ENCODE assay signal across 8 mouse cellular contexts in genomic region chr4:155095238-155095900, GRCm38 (mm10). TPM values are rescaled to one million over a fixed set of nuclear protein-coding genes. Genes with fewer than 3 reads are reported as not detected.
DNase-seq lines count a peak whose midpoint lies in the region; ATAC-seq and TF ChIP-seq lines count a peak whose summit lies in the region.

No protein-coding gene starts in this region.

- DNase-seq in ES-E14 (ENCODE audit: low read depth, low spot score): peak; percentile 78
- peak; percentile 92 for DNase-seq in cerebellum, adult 11-12 months
- peak; percentile 70 for DNase-seq in heart, postnatal 25 days (ENCODE audit: low spot score)
- peak; percentile 91 for DNase-seq in layer of hippocampus, adult 11-12 months (ENCODE audit: low spot score)
- DNase-seq in liver, postnatal 0 days: peak; percentile 84

- no peak overlapping the region for H3K27ac ChIP-seq in ES-E14 (ENCODE audit: insufficient read depth, low read depth, low read length, poor library complexity, severe bottlenecking)
- 0 out of 2 replicates have a peak overlapping the region, but pooled peaks have one; percentile 21 for H3K27ac ChIP-seq in forebrain, embryonic 16.5 days (ENCODE audit: low read length)
- H3K27ac ChIP-seq in liver, postnatal 0 days (ENCODE audit: low read depth): no peak overlapping the region
- 0 out of 2 replicates have a peak overlapping the region, but pooled peaks have one; percentile 34 for H3K27ac ChIP-seq in neural tube, embryonic 14.5 days (ENCODE audit: low read depth, low read length)
- no peak overlapping the region for H3K27ac ChIP-seq in testis, adult 2 months (ENCODE audit: control insufficient read depth, insufficient read depth, low read depth, low read length)

- 0 out of 2 replicates have a peak, but pooled peaks have one; percentile 35 for TF ChIP-seq POLR2A in testis, adult 2 months (IDR thresholded peaks at IDR 0.05; ENCODE audit: control insufficient read depth, low read depth, low read length)

- no peaks in the 10 kb centered on the region for H3K9me3 ChIP-seq in ES-E14 (ENCODE audit: control insufficient read depth, insufficient read depth, low read depth, low read length)
- H3K9me3 ChIP-seq in forebrain, embryonic 16.5 days (ENCODE audit: control insufficient read depth, low read length): no peaks in the 10 kb centered on the region
- H3K9me3 ChIP-seq in liver, postnatal 0 days (ENCODE audit: low read length): no peaks in the 10 kb centered on the region
- H3K9me3 ChIP-seq in neural tube, embryonic 14.5 days (ENCODE audit: control insufficient read depth, low read length): no peaks in the 10 kb centered on the region

- H3K27me3 ChIP-seq in forebrain, embryonic 16.5 days (replicated peaks; ENCODE audit: control insufficient read depth, insufficient read depth, low read length): no peaks in the 10 kb centered on the region
- no peaks in the 10 kb centered on the region for H3K27me3 ChIP-seq in liver, postnatal 0 days (ENCODE audit: insufficient read depth, low read length)
- H3K27me3 ChIP-seq in neural tube, embryonic 14.5 days (ENCODE audit: control insufficient read depth, insufficient read depth, low read length): no peaks in the 10 kb centered on the region
- no peaks in the 10 kb centered on the region for H3K27me3 ChIP-seq in testis, adult 2 months (ENCODE audit: control insufficient read depth, insufficient read depth, low read length)

- TF ChIP-seq EP300 in liver, postnatal 0 days (IDR thresholded peaks at IDR 0.05; ENCODE audit: low read depth): no peak

- H3K4me1 ChIP-seq in ES-E14 (ENCODE audit: control insufficient read depth in 2 of 2, insufficient read depth in 2 of 2, low read length in 2 of 2, poor library complexity in 1 of 2): peaks cover 0 to 2% of the 10 kb centered on the region in 2 experiments; a peak in 3 of 4 replicates
- peaks cover 4% of the 10 kb centered on the region for H3K4me1 ChIP-seq in forebrain, embryonic 16.5 days (replicated peaks; ENCODE audit: control insufficient read depth, insufficient read depth, low read length)
- H3K4me1 ChIP-seq in liver, postnatal 0 days (ENCODE audit: insufficient read depth): no peaks in the 10 kb centered on the region
- H3K4me1 ChIP-seq in neural tube, embryonic 14.5 days (ENCODE audit: control insufficient read depth, insufficient read depth, low read length): no peaks in the 10 kb centered on the region
- H3K4me1 ChIP-seq in testis, adult 2 months (ENCODE audit: control insufficient read depth, insufficient read depth, low read length): no peaks in the 10 kb centered on the region; the same call in 1 of the 2 replicates

- peak; percentile 92 for ATAC-seq in forebrain, embryonic 16.5 days
- ATAC-seq in liver, postnatal 0 days: peak; percentile 78
- peak; percentile 85 for ATAC-seq in neural tube, embryonic 14.5 days (ENCODE audit: low read depth)

- intact Hi-C loops in heart, postnatal 25 days (cut with DNase I): loop anchor here (1.0 to 2.0 kb wide), 2 partner anchors 154 to 213 kb away; partner anchors contain the start of gene Faap20

- peaks cover 2% of the 10 kb centered on the region; the same call in 1 of the 2 replicates for H3K36me3 ChIP-seq in ES-E14 (ENCODE audit: control insufficient read depth, insufficient read depth, low read length, poor library complexity, severe bottlenecking)
- H3K36me3 ChIP-seq in forebrain, embryonic 16.5 days (ENCODE audit: control insufficient read depth, insufficient read depth): no peaks in the 10 kb centered on the region
- peaks cover under 1% of the 10 kb centered on the region; the same call in 1 of the 2 replicates for H3K36me3 ChIP-seq in liver, postnatal 0 days (replicated peaks; ENCODE audit: insufficient read depth, low read length)
- H3K36me3 ChIP-seq in neural tube, embryonic 14.5 days (ENCODE audit: control insufficient read depth, insufficient read depth, low read length): no peaks in the 10 kb centered on the region
- peaks cover 2% of the 10 kb centered on the region; the same call in 1 of the 2 replicates for H3K36me3 ChIP-seq in testis, adult 2 months (ENCODE audit: control insufficient read depth, insufficient read depth, low read length)

- WGBS in forebrain, embryonic 16.5 days: 36% methylated on average over 8 of the region's 8 CpGs
- WGBS in liver, postnatal 0 days (ENCODE audit: insufficient replicate concordance): 42% methylated on average over 8 of the region's 8 CpGs
- 32% methylated on average over 8 of the region's 8 CpGs for WGBS in neural tube, embryonic 14.5 days

- H3K4me2 ChIP-seq in forebrain, embryonic 16.5 days (ENCODE audit: low read length): no peak overlapping the region
- no peak overlapping the region for H3K4me2 ChIP-seq in liver, postnatal 0 days (ENCODE audit: low read depth, low read length)
- H3K4me2 ChIP-seq in neural tube, embryonic 14.5 days (ENCODE audit: low read depth, low read length): no peak overlapping the region

- no peak overlapping the region for H3K9ac ChIP-seq in ES-E14 (ENCODE audit: insufficient read depth, low read depth, low read length, poor library complexity, severe bottlenecking)
- peak overlapping the region; percentile 31 for H3K9ac ChIP-seq in forebrain, embryonic 16.5 days (replicated peaks; ENCODE audit: low read depth, low read length)
- H3K9ac ChIP-seq in liver, postnatal 0 days (replicated peaks): no peak overlapping the region
- H3K9ac ChIP-seq in neural tube, embryonic 14.5 days (replicated peaks; ENCODE audit: low read depth, low read length): no peak overlapping the region

- peak; percentile 98 for TF ChIP-seq CTCF in liver, postnatal 0 days (IDR thresholded peaks at IDR 0.05; ENCODE audit: low read depth)
- TF ChIP-seq CTCF in testis, adult 2 months (IDR thresholded peaks at IDR 0.05; ENCODE audit: control insufficient read depth, insufficient read depth, insufficient replicate concordance, low read depth, low read length): peak; percentile 94

- in situ Hi-C loops in ES-E14 (cut with MboI; ENCODE audit: low sequenced_read_pairs in 2 of 2, unreplicated experiment in 2 of 2): no loop called here

- H3K4me3 ChIP-seq in ES-E14 (ENCODE audit: insufficient read depth in 1 of 2, low read depth in 1 of 2, low read length in 2 of 2, poor library complexity in 1 of 2, severe bottlenecking in 1 of 2): no peak overlapping the region
- H3K4me3 ChIP-seq in forebrain, embryonic 16.5 days (replicated peaks; ENCODE audit: low read length): no peak overlapping the region
- no peak overlapping the region for H3K4me3 ChIP-seq in liver, postnatal 0 days (ENCODE audit: low read depth, low read length)
- H3K4me3 ChIP-seq in neural tube, embryonic 14.5 days (ENCODE audit: low read depth, low read length): no peak overlapping the region
- H3K4me3 ChIP-seq in testis, adult 2 months (ENCODE audit: control insufficient read depth, low read depth, low read length): no peak overlapping the region

TF ChIP-seq in ES-E14, 5 proteins besides CTCF, POLR2A, EP300 and RAD21:
- TF ChIP-seq HCFC1 (IDR thresholded peaks at IDR 0.05; ENCODE audit: borderline replicate concordance, insufficient read depth, low read length) (no peak), ZC3H11A (IDR thresholded peaks at IDR 0.05; ENCODE audit: borderline replicate concordance, low read depth, low read length) (peak; percentile 100), ZNF384 (IDR thresholded peaks at IDR 0.05; ENCODE audit: low read depth, low read length) (peak; percentile 6; the same call in 1 of the 2 replicates)

RNA-seq across cellular contexts. Expression of gene Morn1, which starts 9.0 kb away (rescaled TPM):
- total RNA-seq in ES-E14 (2012; rRNA removed): 3.4 and 3.9 TPM in 2 replicates
- 6.0 and 10.7 TPM in 2 replicates for polyA plus RNA-seq in forebrain, embryonic 16.5 days (2015; fragmentation: Nextera tagmentation; extraction: Ambion mirVana)
- 1 to 10 TPM; 1.1 to 1.3 TPM for total RNA-seq in heart, postnatal 25 days (2021)
- 2.2 TPM in 2 replicates for polyA plus RNA-seq in liver, postnatal 0 days (2015; fragmentation: Nextera tagmentation; extraction: Ambion mirVana)
- polyA plus RNA-seq in neural tube, embryonic 14.5 days (2014; fragmentation: Nextera tagmentation; extraction: Ambion mirVana): 6.3 and 6.8 TPM in 2 replicates
- polyA plus RNA-seq in testis, adult 2 months (2012; rRNA removed): 44.0 and 47.5 TPM in 2 replicates

RNA-seq across cellular contexts. Expression of gene Rer1, which starts 9.2 kb away (rescaled TPM):
- 161 and 162 TPM in 2 replicates for total RNA-seq in ES-E14 (2012; rRNA removed)
- polyA plus RNA-seq in forebrain, embryonic 16.5 days (2015; fragmentation: Nextera tagmentation; extraction: Ambion mirVana): 125 and 133 TPM in 2 replicates
- total RNA-seq in heart, postnatal 25 days (2021): 10 to 100 TPM; 66.1 to 68.7 TPM
- 111 and 118 TPM in 2 replicates for polyA plus RNA-seq in liver, postnatal 0 days (2015; fragmentation: Nextera tagmentation; extraction: Ambion mirVana)
- polyA plus RNA-seq in neural tube, embryonic 14.5 days (2014; fragmentation: Nextera tagmentation; extraction: Ambion mirVana): 132 and 137 TPM in 2 replicates
- 59.5 and 64.6 TPM in 2 replicates for polyA plus RNA-seq in testis, adult 2 months (2012; rRNA removed)

RNA-seq across cellular contexts. Expression of gene Pex10, which starts 28.6 kb away (rescaled TPM):
- 38.6 and 61.3 TPM in 2 replicates for total RNA-seq in ES-E14 (2012; rRNA removed)
- 19.5 and 22.1 TPM in 2 replicates for polyA plus RNA-seq in forebrain, embryonic 16.5 days (2015; fragmentation: Nextera tagmentation; extraction: Ambion mirVana)
- 10 to 100 TPM; 23.9 to 25.7 TPM for total RNA-seq in heart, postnatal 25 days (2021)
- 5.9 and 6.8 TPM in 2 replicates for polyA plus RNA-seq in liver, postnatal 0 days (2015; fragmentation: Nextera tagmentation; extraction: Ambion mirVana)
- polyA plus RNA-seq in neural tube, embryonic 14.5 days (2014; fragmentation: Nextera tagmentation; extraction: Ambion mirVana): 6.6 and 8.6 TPM in 2 replicates
- polyA plus RNA-seq in testis, adult 2 months (2012; rRNA removed): 3.1 and 3.5 TPM in 2 replicates

RNA-seq across cellular contexts. Expression of gene Plch2, which starts 38.8 kb away (rescaled TPM):
- total RNA-seq in ES-E14 (2012; rRNA removed): 0.94 and 2.5 TPM in 2 replicates
- polyA plus RNA-seq in forebrain, embryonic 16.5 days (2015; fragmentation: Nextera tagmentation; extraction: Ambion mirVana): 11.3 and 14.1 TPM in 2 replicates
- total RNA-seq in heart, postnatal 25 days (2021): under 1 TPM in 1 of 2 experiments, not detected in 1; 0.08 TPM
- 0.04 TPM in 1 of 2 replicates, not detected in the other for polyA plus RNA-seq in liver, postnatal 0 days (2015; fragmentation: Nextera tagmentation; extraction: Ambion mirVana)
- polyA plus RNA-seq in neural tube, embryonic 14.5 days (2014; fragmentation: Nextera tagmentation; extraction: Ambion mirVana): 10.7 and 16.0 TPM in 2 replicates
- 1.9 and 3.4 TPM in 2 replicates for polyA plus RNA-seq in testis, adult 2 months (2012; rRNA removed)

Comparison
In these comparisons a context has a peak if more than half of its experiments do, and no peak if none do; other contexts are left out.
1. H3K27ac ChIP-seq: peak in forebrain, embryonic 16.5 days (single experiment) and neural tube, embryonic 14.5 days (single experiment); none in ES-E14 (single experiment), liver, postnatal 0 days (single experiment) and testis, adult 2 months (single experiment).
2. Peak in every context shown above with its lines, with median percentiles within 50 percentile points of each other: DNase-seq and ATAC-seq.